ENCODE assay signal across 8 mouse cellular contexts in genomic region chr17:48408526-48409291, GRCm38 (mm10). TPM values are rescaled to one million over a fixed set of nuclear protein-coding genes. Genes with fewer than 3 reads are reported as not detected.
A peak's percentile ranks its signal among the peaks of the same experiment; 100 is the strongest.
DNase-seq lines count a peak whose midpoint lies in the region; ATAC-seq and TF ChIP-seq lines count a peak whose summit lies in the region.

No protein-coding gene starts in this region.

- H3K79me2 ChIP-seq in macrophage (ENCODE audit: inconsistent target): peaks cover 62% of the 10 kb centered on the region

- 0 out of 2 replicates have a peak, but pooled peaks cover 20% of the 10 kb centered on the region for H3K4me1 ChIP-seq in hindbrain, postnatal 0 days (ENCODE audit: insufficient read depth, low read length)

- H3K27me3 ChIP-seq in hindbrain, postnatal 0 days (ENCODE audit: insufficient read depth, low read length): no peaks in the 10 kb centered on the region

- no peaks in the 10 kb centered on the region for H3K36me3 ChIP-seq in hindbrain, postnatal 0 days (ENCODE audit: insufficient read depth, low read length)
- H3K36me3 ChIP-seq in macrophage (ENCODE audit: inconsistent target): 0 out of 2 replicates have a peak, but pooled peaks cover 5% of the 10 kb centered on the region

- H3K4me3 ChIP-seq in hindbrain, postnatal 0 days (ENCODE audit: low read length): peak overlapping the region; percentile 68
- H3K4me3 ChIP-seq in left cerebral cortex, adult 2 months: peak overlapping the region; percentile 82
- peak overlapping the region; percentile 54 for H3K4me3 ChIP-seq in macrophage (ENCODE audit: inconsistent target)

- intact Hi-C loops in left cerebral cortex, adult 2 months (cut with DNase I): loop anchor here (2.0 kb wide), 1 partner anchor 72 kb away; no protein-coding TSS in a partner anchor

- ATAC-seq in common myeloid progenitor, adult 5-6 weeks (replicated peaks; ENCODE audit: low read depth, poor library complexity, severe bottlenecking): peak; percentile 39
- ATAC-seq in hindbrain, postnatal 0 days: peak; percentile 35

- peak overlapping the region; percentile 98 for H3K27ac ChIP-seq in hindbrain, postnatal 0 days
- H3K27ac ChIP-seq in left cerebral cortex, adult 2 months: peak overlapping the region; percentile 99
- H3K27ac ChIP-seq in macrophage: peak overlapping the region; percentile 74

- H3K9me3 ChIP-seq in hindbrain, postnatal 0 days (ENCODE audit: low read length): no peaks in the 10 kb centered on the region

- peak overlapping the region; percentile 78 for H3K4me2 ChIP-seq in hindbrain, postnatal 0 days (ENCODE audit: low read depth, low read length)

- no peak for TF ChIP-seq CTCF in hindbrain, postnatal 0 days (IDR thresholded peaks at IDR 0.05; ENCODE audit: low read depth)
- no peak for TF ChIP-seq CTCF in left cerebral cortex, adult 2 months (IDR thresholded peaks at IDR 0.05)

- WGBS in hindbrain, postnatal 0 days: under 1% methylated on average over 43 of the region's 47 CpGs
- WGBS in macrophage (ENCODE audit: missing documents): under 1% methylated on average over 44 of the region's 47 CpGs

- peak overlapping the region; percentile 93 for H3K9ac ChIP-seq in hindbrain, postnatal 0 days (replicated peaks; ENCODE audit: low read length)

- peak; percentile 69 for DNase-seq in ZHBTc4 (ENCODE audit: low read depth, low spot score)
- peak; percentile 43 to 46 for DNase-seq in gastrocnemius, adult 8-10 months (ENCODE audit: low spot score in 2 of 2)
- DNase-seq in hindbrain, postnatal 0 days (ENCODE audit: low spot score): peak; percentile 80
- peak; percentile 70 to 72 for DNase-seq in left cerebral cortex, adult 2 months (ENCODE audit: extremely low spot score in 1 of 2, low spot score in 2 of 2)
- DNase-seq in right cerebral cortex, adult 18-20 months: peak; percentile 73
- peak; percentile 36 for DNase-seq in urinary bladder, postnatal 10 days (ENCODE audit: low spot score)

RNA-seq across cellular contexts. Expression of gene Nfya, which starts 1.0 kb away (rescaled TPM):
- total RNA-seq in common myeloid progenitor, adult 5-6 weeks (2017): 77.6 and 92.6 TPM in 2 replicates
- 1 to 10 TPM; 2.8 to 6.3 (median 5.6) TPM for total RNA-seq in gastrocnemius, adult 8-10 months (2022)
- total RNA-seq in hindbrain, postnatal 0 days (2014; rRNA removed): 29.0 and 39.7 TPM in 2 replicates
- polyA plus RNA-seq in hindbrain, postnatal 0 days (2015; fragmentation: Nextera tagmentation; extraction: Ambion mirVana): 3.5 and 5.0 TPM in 2 replicates
- total RNA-seq in left cerebral cortex, adult 2 months (2021): 10 to 100 TPM; 24.3 to 24.9 TPM
- total RNA-seq in macrophage (2018; cell fraction: chromatin; rRNA removed): 100 to 1,000 TPM; 196 to 451 (median 280) TPM
- 10 to 100 TPM; 65.2 to 91.9 (median 77.2) TPM for total RNA-seq in macrophage (2018; cell fraction: cytosol; rRNA removed)
- total RNA-seq in macrophage (2018; cell fraction: nucleus; rRNA removed): 100 to 1,000 TPM; 143 to 267 (median 187) TPM
- 75.7 to 108 TPM (median 86.8 TPM) in 3 replicates for polyA plus RNA-seq in macrophage (2018)

RNA-seq across cellular contexts. Expression of gene Oard1, which starts 1.1 kb away (rescaled TPM):
- total RNA-seq in common myeloid progenitor, adult 5-6 weeks (2017): 58.8 and 59.1 TPM in 2 replicates
- 10 to 100 TPM; 12.4 to 18.1 (median 16.4) TPM for total RNA-seq in gastrocnemius, adult 8-10 months (2022)
- 9.9 and 10.2 TPM in 2 replicates for total RNA-seq in hindbrain, postnatal 0 days (2014; rRNA removed)
- 34.4 and 36.7 TPM in 2 replicates for polyA plus RNA-seq in hindbrain, postnatal 0 days (2015; fragmentation: Nextera tagmentation; extraction: Ambion mirVana)
- 10 to 100 TPM; 10.0 to 10.4 TPM for total RNA-seq in left cerebral cortex, adult 2 months (2021)
- total RNA-seq in macrophage (2018; cell fraction: chromatin; rRNA removed): 10 to 100 TPM in 15 of 26 experiments, 1 to 10 TPM in 11; 1.7 to 25.8 (median 10.7) TPM
- 10 to 100 TPM in 25 of 26 experiments, 1 to 10 TPM in 1; 10.0 to 28.3 (median 19.7) TPM for total RNA-seq in macrophage (2018; cell fraction: cytosol; rRNA removed)
- 10 to 100 TPM in 18 of 26 experiments, 1 to 10 TPM in 8; 4.9 to 30.3 (median 15.5) TPM for total RNA-seq in macrophage (2018; cell fraction: nucleus; rRNA removed)
- polyA plus RNA-seq in macrophage (2018): 22.0 to 30.1 TPM (median 23.8 TPM) in 3 replicates

RNA-seq across cellular contexts. Expression of gene Apobec2, which starts 24.0 kb away (rescaled TPM):
- 0.05 and 1.4 TPM in 2 replicates for total RNA-seq in common myeloid progenitor, adult 5-6 weeks (2017)
- total RNA-seq in gastrocnemius, adult 8-10 months (2022): 100 to 1,000 TPM; 445 to 531 (median 476) TPM
- 0.78 and 1.2 TPM in 2 replicates for total RNA-seq in hindbrain, postnatal 0 days (2014; rRNA removed)
- 1.1 and 1.2 TPM in 2 replicates for polyA plus RNA-seq in hindbrain, postnatal 0 days (2015; fragmentation: Nextera tagmentation; extraction: Ambion mirVana)
- not detected for total RNA-seq in left cerebral cortex, adult 2 months (2021)
- not detected for total RNA-seq in macrophage (2018; cell fraction: chromatin; rRNA removed)
- total RNA-seq in macrophage (2018; cell fraction: cytosol; rRNA removed): not detected
- total RNA-seq in macrophage (2018; cell fraction: nucleus; rRNA removed): not detected
- not detected in 3 replicates for polyA plus RNA-seq in macrophage (2018)

RNA-seq across cellular contexts. Expression of gene Tspo2, which starts 42.6 kb away (rescaled TPM):
- total RNA-seq in common myeloid progenitor, adult 5-6 weeks (2017): 28.4 and 29.1 TPM in 2 replicates
- total RNA-seq in gastrocnemius, adult 8-10 months (2022): not detected
- 0.22 and 2.0 TPM in 2 replicates for total RNA-seq in hindbrain, postnatal 0 days (2014; rRNA removed)
- 0.58 and 0.90 TPM in 2 replicates for polyA plus RNA-seq in hindbrain, postnatal 0 days (2015; fragmentation: Nextera tagmentation; extraction: Ambion mirVana)
- not detected for total RNA-seq in left cerebral cortex, adult 2 months (2021)
- total RNA-seq in macrophage (2018; cell fraction: chromatin; rRNA removed): not detected
- total RNA-seq in macrophage (2018; cell fraction: cytosol; rRNA removed): not detected
- total RNA-seq in macrophage (2018; cell fraction: nucleus; rRNA removed): not detected
- not detected in 3 replicates for polyA plus RNA-seq in macrophage (2018)

RNA-seq across cellular contexts. Expression of gene Unc5cl, which starts 46.0 kb away (rescaled TPM):
- total RNA-seq in common myeloid progenitor, adult 5-6 weeks (2017): 2.1 and 2.2 TPM in 2 replicates
- total RNA-seq in gastrocnemius, adult 8-10 months (2022): not detected
- 0.26 TPM in 1 of 2 replicates, not detected in the other for total RNA-seq in hindbrain, postnatal 0 days (2014; rRNA removed)
- 0.13 and 0.32 TPM in 2 replicates for polyA plus RNA-seq in hindbrain, postnatal 0 days (2015; fragmentation: Nextera tagmentation; extraction: Ambion mirVana)
- total RNA-seq in left cerebral cortex, adult 2 months (2021): under 1 TPM in 1 of 2 experiments, not detected in 1; 0.30 TPM
- not detected for total RNA-seq in macrophage (2018; cell fraction: chromatin; rRNA removed)
- total RNA-seq in macrophage (2018; cell fraction: cytosol; rRNA removed): not detected
- total RNA-seq in macrophage (2018; cell fraction: nucleus; rRNA removed): not detected
- not detected in 3 replicates for polyA plus RNA-seq in macrophage (2018)

Comparison
In these comparisons a context has a peak if more than half of its experiments do, and no peak if none do; other contexts are left out.
1. Peak in every context shown above with its lines: DNase-seq, ATAC-seq, H3K4me3 ChIP-seq and H3K27ac ChIP-seq.
2. RNA of gene Apobec2, which starts 24.0 kb away (total RNA-seq): 445 to 531 TPM in gastrocnemius, adult 8-10 months; 0.78 to 1.2 TPM in hindbrain, postnatal 0 days, not detected in left cerebral cortex, adult 2 months and 0.05 to 1.4 TPM in common myeloid progenitor, adult 5-6 weeks; every median in the first group is over 100 times any median in the second.